Mouse (Mus musculus) left cerebral cortex, postnatal 4 days (tissue): ENCODE data around the gene Gm4767. TPM values are rescaled to one million over a fixed set of nuclear protein-coding genes. Genes with fewer than 3 reads are reported as not detected.
"Not testable (repeated sequence)": the region's sequence is repeated elsewhere in the genome, so short reads cannot be mapped to it uniquely, and the experiment has no call there.

ENCODE experiments used
- DNase-seq: peaks from one replicate; pipeline ENCODE4 v3.0.0-alpha.2; 2022
- intact Hi-C: fragments of 180-260 bp; cut with DNase I; formaldehyde crosslinking; loops from one replicate; pipeline ENCODE4 v1.15.1; 2025
- total RNA-seq, 2 experiments: library from RNA; stranded (reverse); gene quantifications; 2 replicates each; pipeline ENCODE4 v1.2.3; 2021

Gene Gm4767
- 1 to 10 TPM; 2.8 to 3.0 TPM for total RNA-seq

DNA sequence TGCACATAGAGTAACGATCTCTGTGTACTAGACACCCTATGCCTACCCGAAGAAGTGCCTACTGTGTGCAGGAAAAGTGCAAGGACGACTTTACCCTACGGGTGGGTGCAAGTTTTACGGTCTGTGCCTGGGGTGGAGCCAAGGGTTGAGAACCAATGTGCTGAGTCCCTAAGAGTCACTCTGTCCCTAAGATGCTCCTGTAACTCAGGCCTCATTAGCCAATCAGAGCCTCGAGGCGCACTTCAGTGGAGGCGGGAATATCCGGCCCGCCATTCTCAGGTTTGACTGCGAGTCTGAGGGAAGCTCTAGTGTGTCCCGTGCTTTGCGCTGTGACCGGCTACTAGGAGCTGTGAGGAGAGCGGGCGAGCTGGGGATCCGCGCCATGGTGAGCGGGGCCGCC, at the start of gene Gm4767:
Gm4767 (plus strand) TSS at position 288 of the 400 bp plus-strand sequence.
- peak; percentile 1 for DNase-seq
- intact Hi-C loops, result not testable (repeated sequence)

DNA sequence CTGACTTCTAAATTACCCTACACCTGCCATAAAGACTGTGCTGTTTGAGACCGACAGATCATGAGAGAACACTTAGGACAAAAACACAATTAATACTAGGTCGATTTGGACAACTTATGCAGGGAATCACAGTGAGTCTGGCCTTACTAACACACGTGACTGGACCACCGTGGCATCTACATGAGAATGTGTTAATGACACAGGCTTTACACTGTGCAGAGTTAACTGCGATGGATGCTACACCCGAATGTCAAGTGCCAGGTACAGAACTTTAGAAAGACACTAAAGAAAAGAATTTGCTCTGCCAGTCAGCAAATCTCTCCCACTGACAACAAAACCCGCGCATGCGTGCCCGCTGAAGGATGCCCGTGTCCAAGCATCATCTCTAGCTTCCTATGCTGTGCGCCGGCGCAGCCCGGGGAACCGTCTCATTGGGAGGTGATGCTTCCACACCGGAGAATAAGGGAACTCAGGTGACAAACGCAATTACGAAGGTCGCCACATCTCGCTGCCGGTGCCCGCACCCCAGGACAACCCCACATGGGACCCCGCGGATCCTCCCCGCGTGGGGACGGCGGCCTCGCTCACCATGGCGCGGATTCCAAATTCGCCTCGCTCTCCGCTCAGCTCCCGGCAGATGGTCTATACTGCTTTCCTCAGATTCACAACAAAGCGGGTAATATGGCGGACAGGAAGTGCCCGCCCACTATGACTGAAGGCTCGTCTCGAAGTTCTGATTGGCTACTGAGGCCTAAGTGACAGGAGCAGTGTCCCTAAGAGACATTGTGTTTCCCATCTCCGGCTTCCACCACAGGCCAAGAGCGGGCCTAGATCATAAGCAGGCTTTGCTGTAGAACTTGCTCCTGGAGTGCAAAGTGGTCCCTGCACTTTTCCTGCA, 41.2 kb upstream of the Gm4767 start, which contains the start of gene Gm3055:
Gm3055 (minus strand) TSS at position 656 of the 898 bp plus-strand sequence.
- DNase-seq, intact Hi-C loops: not testable (repeated sequence)

DNA sequence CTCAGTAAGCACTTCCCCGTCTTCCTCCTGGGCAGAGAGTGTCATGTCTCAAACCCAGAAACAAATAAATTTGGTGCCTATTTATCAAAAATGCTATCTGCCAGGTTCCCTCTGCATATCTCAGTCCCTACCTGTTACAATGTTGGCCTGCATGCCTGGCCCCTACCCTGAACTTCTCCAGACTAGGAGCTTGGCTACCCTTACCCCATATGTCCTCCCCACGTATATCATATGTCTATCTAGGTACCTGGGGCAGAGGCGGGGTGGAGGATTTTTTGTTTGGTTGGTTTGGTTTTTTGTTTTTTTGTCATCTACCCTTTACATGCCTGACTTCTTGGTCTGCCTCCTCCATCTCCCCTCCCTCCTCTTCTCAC, 40.6 kb upstream of the Gm4767 start:
- DNase-seq, intact Hi-C loops: not testable (repeated sequence)

DNA sequence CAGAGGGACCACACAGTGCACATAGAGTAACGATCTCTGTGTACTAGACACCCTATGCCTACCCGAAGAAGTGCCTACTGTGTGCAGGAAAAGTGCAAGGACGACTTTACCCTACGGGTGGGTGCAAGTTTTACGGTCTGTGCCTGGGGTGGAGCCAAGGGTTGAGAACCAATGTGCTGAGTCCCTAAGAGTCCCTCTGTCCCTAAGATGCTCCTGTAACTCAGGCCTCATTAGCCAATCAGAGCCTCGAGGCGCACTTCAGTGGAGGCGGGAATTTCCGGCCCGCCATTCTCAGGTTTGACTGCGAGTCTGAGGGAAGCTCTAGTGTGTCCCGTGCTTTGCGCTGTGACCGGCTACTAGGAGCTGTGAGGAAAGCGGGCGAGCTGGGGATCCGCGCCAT, 34.2 kb downstream of the Gm4767 start:
- intact Hi-C loops, DNase-seq: not testable (repeated sequence)

DNA sequence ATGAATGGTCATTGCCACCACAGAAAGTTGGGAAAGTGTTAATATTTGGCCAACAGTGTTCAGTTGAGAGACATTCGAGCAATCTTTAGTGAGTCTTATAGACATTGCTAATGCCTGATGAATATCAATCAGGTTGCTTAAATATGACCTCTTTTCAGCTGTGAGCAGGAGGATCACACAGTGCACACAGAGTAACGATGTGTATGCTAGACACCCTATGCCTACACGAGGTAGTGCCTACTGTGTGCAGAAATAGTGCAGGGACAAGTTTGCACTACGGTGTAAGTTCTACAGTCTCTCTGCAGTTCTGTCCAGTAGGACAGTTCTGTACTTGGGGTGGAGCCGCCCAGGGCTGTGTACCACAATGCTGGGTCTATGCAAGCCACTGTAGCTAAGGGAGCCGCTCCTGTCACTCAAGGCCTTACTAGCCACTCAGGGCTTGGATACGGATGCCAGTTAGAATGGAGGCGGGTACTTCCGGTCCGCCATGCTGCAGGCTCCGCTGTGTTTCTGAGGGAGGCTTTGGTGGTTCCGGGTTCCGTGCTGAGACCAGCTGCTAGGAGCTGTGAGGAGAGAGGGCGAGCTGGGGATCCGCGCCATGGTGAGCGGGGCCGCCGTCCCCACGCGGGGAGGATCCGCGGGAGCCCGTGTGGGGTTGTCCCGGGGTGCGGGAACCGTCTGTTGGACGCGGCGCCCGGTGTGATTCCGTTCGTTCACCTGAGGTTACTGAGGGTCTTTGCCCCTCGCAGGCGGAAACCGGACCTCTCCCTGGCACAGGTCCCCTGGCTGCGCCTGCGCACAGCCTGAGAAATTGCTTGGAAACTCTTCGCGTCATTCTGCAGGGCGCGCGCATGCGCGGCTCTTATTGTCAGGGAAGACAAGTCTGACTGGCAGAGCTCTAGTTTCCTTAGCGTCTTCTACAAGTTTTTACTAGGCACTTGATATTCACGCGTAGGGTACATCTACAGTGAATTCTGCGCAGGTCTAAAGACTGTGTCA, 51.7 kb downstream of the Gm4767 start, which contains the start of gene Gm32687:
Gm32687 (plus strand) TSS at position 526 of the 999 bp plus-strand sequence.
- intact Hi-C loops, DNase-seq: not testable (repeated sequence)

Other genes starting within 250 kb of the Gm4767 start
- 10 to 100 TPM; 34.0 to 44.5 TPM for gene Tle2, start 237.6 kb upstream of the Gm4767 start, total RNA-seq
- 1 to 10 TPM; 2.2 to 3.2 TPM for gene Tle6, start 211.1 kb upstream of the Gm4767 start, total RNA-seq
- gene BC025920, start 205.9 kb upstream of the Gm4767 start, total RNA-seq, result 1 to 10 TPM; 2.5 to 2.7 TPM
- 10 to 100 TPM; 37.4 to 38.1 TPM for gene Sirt6, start 184.4 kb upstream of the Gm4767 start, total RNA-seq
- 10 to 100 TPM; 37.9 to 44.6 TPM for gene Ankrd24, start 183.6 kb upstream of the Gm4767 start, total RNA-seq
- gene Gm10778, start 163.1 kb upstream of the Gm4767 start, total RNA-seq, result 1 to 10 TPM; 5.4 to 5.5 TPM
- gene Zfp433, start 107.4 kb upstream of the Gm4767 start, total RNA-seq, result 10 to 100 TPM; 10.5 to 13.1 TPM
- 10 to 100 TPM in 1 of 2 experiments, 1 to 10 TPM in 1; 9.3 to 11.1 TPM for gene Gm3055, start 41.0 kb upstream of the Gm4767 start, total RNA-seq
- 1 to 10 TPM; 5.1 to 6.1 TPM for gene Gm32687, start 51.7 kb downstream of the Gm4767 start, total RNA-seq
- gene Zfp781, start 118.3 kb downstream of the Gm4767 start, total RNA-seq, result 1 to 10 TPM; 3.6 to 5.1 TPM
- gene Zfp873, start 235.9 kb downstream of the Gm4767 start, total RNA-seq, result 10 to 100 TPM; 15.5 to 16.8 TPM